Mouse (Mus musculus) gastrocnemius, postnatal 25 days (tissue): ENCODE data around the gene Nrp2. TPM values are rescaled to one million over a fixed set of nuclear protein-coding genes. Genes with fewer than 3 reads are reported as not detected.

ENCODE experiments used
- DNase-seq: peaks from one replicate; pipeline ENCODE4 v3.0.0; 2022
- total RNA-seq, 2 experiments: library from RNA; stranded (reverse); gene quantifications; 1 replicate in 1 of 2; 2 replicates in 1 of 2; pipeline ENCODE4 v1.2.3; 2021

The Nrp2 gene
- total RNA-seq, 2 experiments from 2014 or later = 4.5 to 6.0 TPM

DNA sequence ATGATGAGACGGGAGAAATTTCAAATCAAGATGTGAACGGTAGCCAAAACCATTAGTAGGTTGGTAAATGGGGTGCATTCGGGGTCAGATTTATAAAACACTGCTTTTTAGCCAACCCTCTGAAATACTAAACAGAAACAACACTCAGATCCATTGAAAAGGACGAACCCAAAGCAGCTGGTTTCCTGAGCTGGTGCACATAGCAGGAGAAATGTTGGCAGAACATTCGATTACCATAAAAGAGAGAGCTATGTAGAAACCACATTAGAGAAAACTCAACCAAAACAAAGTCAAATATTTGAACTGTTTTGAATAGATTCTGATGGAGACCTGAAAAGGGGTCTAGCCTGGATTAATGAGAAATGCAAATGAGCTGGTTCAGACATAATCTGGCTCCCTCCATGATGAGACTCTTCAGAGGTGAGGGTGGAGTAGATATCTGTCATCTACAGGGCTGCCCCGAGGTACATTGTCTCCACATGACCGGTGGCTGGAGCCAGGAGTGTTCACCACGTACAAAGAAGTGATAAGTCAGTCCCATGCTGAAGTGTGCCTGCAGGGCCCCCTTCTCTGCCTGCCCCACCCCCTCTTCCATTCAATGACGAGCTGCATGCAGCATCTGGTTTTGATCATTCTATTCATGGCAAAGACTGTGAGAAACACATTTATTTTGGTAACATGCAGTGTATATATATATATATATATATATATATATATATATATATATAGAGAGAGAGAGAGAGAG lies 156.6 kb downstream of the Nrp2 start:
- DNase-seq = no peak

DNA sequence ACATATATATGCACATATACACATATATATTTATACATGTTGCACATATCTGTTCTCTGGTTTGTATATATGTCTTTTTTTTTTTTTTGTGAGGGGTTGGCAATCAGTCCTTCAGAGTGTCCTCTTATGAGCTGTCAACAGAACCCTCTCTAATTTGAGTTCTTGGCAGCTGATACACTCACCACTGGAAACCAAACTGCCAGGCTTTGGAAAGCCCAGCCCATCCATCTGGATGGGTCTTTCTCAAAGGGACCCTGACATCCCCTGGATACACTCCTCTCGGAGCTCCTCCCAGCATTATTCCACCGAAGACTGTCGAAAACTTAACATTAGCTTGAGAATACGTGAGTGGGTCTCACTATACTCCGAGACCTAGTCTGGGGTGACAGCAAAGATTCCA lies 157.2 kb downstream of the Nrp2 start:
- DNase-seq = no peak

DNA sequence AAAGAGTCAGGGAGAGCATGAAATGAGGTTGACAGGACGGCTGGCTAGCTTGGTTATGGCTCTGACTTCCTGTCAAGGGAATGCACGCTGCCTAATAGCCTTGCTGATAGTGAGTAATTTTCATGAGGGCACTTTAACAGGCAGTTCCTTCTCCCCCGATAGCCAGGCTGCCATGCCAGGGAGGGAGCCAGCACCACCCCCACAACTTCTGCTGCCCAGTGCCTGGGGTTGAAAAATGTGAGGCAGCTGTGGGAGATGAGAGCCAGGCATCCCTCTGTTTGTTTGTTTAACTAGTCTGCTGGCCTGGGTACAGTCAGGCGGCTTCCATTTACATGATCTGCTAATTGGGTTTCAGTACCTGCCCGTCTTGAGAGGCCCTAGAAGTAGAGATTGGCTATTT lies 157.7 kb downstream of the Nrp2 start:
- peak; percentile 46 for DNase-seq
